Mouse (Mus musculus) midbrain, embryonic 10.5 days (tissue): ENCODE results near the gene Ece2. TPM values are rescaled to one million over a fixed set of nuclear protein-coding genes. Genes with fewer than 3 reads are reported as not detected.

Experiments
- DNase-seq: peaks from one replicate; pipeline ENCODE4 v3.0.0-alpha.2; 2017; ENCODE audit warnings: low spot score
- H3K27ac ChIP-seq: fragments of 300-500 bp; sonication (generic); replicated peaks from 2 replicates; pipeline ENCODE4 v1.5.1; 2016; ENCODE audit warnings: mild to moderate bottlenecking
- H3K27me3 ChIP-seq: fragments of 300-500 bp; sonication (generic); 2 replicates; pipeline ENCODE4 v1.6.1; 2016; ENCODE audit warnings: low read depth, mild to moderate bottlenecking; ENCODE audit not compliant: poor library complexity, severe bottlenecking
- H3K36me3 ChIP-seq: fragments of 300-500 bp; sonication (generic); 2 replicates; pipeline ENCODE4 v1.6.1; 2016; ENCODE audit warnings: mild to moderate bottlenecking, moderate library complexity
- H3K4me1 ChIP-seq: fragments of 300-500 bp; sonication (generic); 2 replicates; pipeline ENCODE4 v1.6.1; 2016
- H3K4me3 ChIP-seq: fragments of 300-500 bp; sonication (generic); 2 replicates; pipeline ENCODE4 v1.5.1; 2016; ENCODE audit warnings: mild to moderate bottlenecking, moderate library complexity
- H3K9me3 ChIP-seq: fragments of 300-500 bp; sonication (generic); replicated peaks from 2 replicates; pipeline ENCODE4 v1.6.1; 2016; ENCODE audit warnings: mild to moderate bottlenecking
- WGBS: fragments of 180-500 bp; shearing (Covaris S2); methylation state at CpG from one replicate; pipeline ENCODE4 v1.1.7; 2016; 5-methylcytosine and 5-hydroxymethylcytosine counted together
- polyA plus RNA-seq: library from polyadenylated mRNA; unstranded; fragments of >200 nt; fragmentation: Nextera tagmentation; extraction: Ambion mirVana; gene quantifications from 2 replicates; pipeline ENCODE4 v1.2.1, GENCODE M21; 2016

The Ece2 gene
- 5.0 and 6.5 TPM in 2 replicates for polyA plus RNA-seq

DNA sequence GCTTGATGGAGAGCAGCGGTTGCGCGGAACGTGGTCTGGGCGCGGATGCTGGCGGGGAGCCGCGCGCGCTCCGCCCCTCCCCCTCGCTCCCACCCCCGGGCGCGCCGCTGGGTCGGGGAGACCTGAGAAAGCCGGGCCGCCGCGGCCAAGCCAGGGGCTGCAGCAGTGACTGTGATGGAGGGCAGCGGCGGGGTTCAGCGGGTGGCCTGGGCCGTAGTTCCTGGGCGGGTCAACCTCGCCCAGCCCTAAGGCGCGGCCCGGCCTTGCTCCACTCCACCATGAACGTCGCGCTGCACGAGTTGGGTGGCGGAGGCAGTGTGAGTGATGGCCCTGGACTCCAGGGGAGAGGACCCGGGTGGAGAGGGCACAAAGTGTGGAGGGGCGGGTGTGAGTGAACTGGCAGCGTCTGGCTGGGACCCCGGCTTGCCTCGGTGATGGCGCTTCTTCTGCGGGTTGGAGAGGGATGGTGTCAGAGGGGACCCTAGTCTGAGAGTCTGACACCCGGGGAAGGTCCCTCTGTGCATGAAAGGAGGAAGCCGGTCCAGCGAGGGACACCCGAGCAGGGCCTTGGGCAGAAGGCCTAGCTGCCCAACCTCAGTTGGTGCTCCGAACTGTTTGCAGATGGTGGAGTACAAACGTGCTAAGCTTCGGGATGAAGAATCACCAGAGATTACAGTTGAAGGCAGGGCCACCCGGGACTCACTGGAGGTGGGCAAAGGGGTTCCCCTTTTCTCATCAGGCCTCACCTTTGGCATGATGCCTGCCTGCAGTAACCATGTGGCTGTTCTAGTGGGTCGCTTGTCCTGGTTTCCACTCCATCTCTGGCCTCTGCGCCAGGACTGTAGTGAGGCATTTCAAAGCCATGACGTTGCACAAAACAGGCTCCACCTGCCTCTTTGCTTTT, at the start of gene Ece2:
TSS of gene Ece2 (plus strand) at position 98 of the 904 bp plus-strand sequence.
- peak within 1 kb of the TSS; percentile 76 for H3K4me3 ChIP-seq
- H3K36me3 ChIP-seq, result 0 out of 2 replicates have a peak, but pooled peaks cover 6% of the 10 kb centered on the region
- DNase-seq, result peak; percentile 58
- peaks cover 32% of the 10 kb centered on the region for H3K27me3 ChIP-seq
- H3K27ac ChIP-seq, result peak within 1 kb of the TSS; percentile 87
- H3K9me3 ChIP-seq, result no peaks in the 10 kb centered on the region
- 8% methylated on average over 54 of the region's 54 CpGs for WGBS
- H3K4me1 ChIP-seq, result peaks cover 18% of the 10 kb centered on the region

DNA sequence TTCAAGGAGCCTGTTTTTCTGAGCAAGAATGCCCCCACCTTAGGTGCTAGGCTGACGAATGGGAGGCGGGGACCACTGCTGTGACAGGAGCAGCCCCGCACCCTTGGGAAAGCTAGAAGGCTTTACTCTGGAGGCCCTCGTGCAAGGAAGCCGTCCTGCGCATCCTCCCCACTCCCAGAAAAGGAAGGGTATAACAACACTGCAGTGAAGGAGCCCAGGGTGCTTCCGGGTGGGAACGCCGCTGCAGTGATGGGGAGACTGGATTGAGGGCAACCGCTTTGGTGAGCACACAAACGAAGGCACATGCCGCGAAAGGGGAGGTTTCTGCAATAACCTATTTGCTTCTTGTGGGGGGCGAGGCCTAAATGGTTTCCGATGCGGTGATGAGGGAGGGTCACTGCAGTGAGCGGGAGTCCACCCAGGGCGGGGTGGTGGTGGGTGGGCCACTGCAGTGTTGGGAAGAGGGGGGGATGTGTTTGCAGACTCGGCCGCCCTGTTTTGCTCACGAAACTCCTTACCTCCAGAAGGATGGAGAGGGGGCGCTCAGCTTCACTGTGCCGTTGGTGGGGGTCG, 40.2 kb upstream of the Ece2 start, which contains the start of gene Vwa5b2:
TSS of gene Vwa5b2 (plus strand) at position 106 of the 573 bp plus-strand sequence.
- DNase-seq, result peak; percentile 62
- H3K36me3 ChIP-seq, result no peaks in the 10 kb centered on the region

GRCm38 (mm10) chr16:20589939-20590679, 39.5 kb upstream of the Ece2 start:
- Histone ChIP-seq H3K27ac (peak overlapping the region; percentile 66), H3K4me3 (peak overlapping the region; percentile 67), H3K36me3 (no peaks in the 10 kb centered on the region), H3K4me1 (peaks cover 24% of the 10 kb centered on the region), H3K9me3 (no peaks in the 10 kb centered on the region), H3K27me3 (peaks cover 71% of the 10 kb centered on the region)
- WGBS, result under 1% methylated on average over 39 of the region's 39 CpGs
- no peak for DNase-seq

More for the DNA sequence above, 40.2 kb upstream of the Ece2 start, which contains the start of gene Vwa5b2:
- H3K9me3 ChIP-seq, result no peaks in the 10 kb centered on the region
- H3K27ac ChIP-seq, result peak within 1 kb of the TSS; percentile 66
- H3K27me3 ChIP-seq, result peaks cover 64% of the 10 kb centered on the region
- peak within 1 kb of the TSS; percentile 67 for H3K4me3 ChIP-seq
- WGBS, result under 1% methylated on average over 24 of the region's 24 CpGs
- H3K4me1 ChIP-seq, result peaks cover 24% of the 10 kb centered on the region

DNA sequence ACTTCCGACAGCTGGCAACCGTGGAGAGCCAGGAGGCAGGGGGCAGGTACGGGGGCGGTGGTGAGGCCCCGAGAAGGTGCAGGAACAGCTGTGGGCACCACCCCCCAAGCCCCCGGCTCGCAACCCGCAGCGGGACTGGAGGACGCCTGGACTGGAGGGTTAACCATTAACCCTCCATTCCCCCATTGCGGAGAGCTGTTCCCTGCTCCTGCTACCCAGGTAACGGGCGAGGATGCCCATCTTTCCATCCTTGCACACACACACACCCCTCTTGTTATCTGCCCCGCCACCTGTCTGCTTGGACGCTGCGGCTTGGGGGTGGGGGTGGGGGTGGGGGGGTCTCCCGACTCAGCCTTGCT, 39.0 kb upstream of the Ece2 start:
- Histone ChIP-seq H3K27ac (no peak overlapping the region), H3K27me3 (peaks cover 76% of the 10 kb centered on the region), H3K4me1 (peaks cover 24% of the 10 kb centered on the region), H3K4me3 (peak overlapping the region; percentile 67), H3K9me3 (no peaks in the 10 kb centered on the region), H3K36me3 (no peaks in the 10 kb centered on the region)
- peak; percentile 40 for DNase-seq
- WGBS, result 2% methylated on average over 17 of the region's 17 CpGs

DNA sequence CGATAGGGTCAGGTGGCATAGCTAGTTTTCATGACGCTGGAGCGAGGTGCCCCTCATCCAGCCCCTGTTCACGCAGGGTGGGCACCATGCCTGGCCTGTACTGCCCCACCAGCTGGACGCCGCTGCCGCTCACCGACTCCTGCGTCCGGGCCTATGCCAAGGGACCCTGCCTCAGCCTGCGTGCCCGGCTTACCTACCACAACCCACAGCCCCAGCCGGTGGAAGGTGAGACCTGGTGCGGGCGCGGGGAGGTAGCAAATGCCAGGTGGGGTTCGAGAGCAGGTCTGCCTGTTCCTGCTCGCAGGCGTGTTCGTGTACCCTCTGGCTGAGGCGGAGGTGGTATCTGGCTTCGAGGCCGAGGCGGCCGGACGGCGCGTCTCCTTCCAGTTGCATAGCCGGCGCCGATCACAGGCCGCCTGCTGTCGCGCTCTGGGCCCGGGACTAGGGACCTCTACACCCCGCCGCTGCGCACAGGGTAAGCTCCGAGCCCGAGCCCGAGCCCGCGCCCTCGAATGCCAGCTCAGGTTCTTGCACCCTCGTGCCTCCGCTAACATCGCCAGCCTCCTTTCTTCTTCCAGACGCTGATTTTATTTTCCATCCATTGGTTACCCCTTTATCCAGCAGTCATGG, 38.4 kb upstream of the Ece2 start:
- Histone ChIP-seq H3K36me3 (no peaks in the 10 kb centered on the region), H3K27ac (no peak overlapping the region), H3K4me1 (peaks cover 24% of the 10 kb centered on the region), H3K9me3 (no peaks in the 10 kb centered on the region), H3K27me3 (peaks cover 82% of the 10 kb centered on the region), H3K4me3 (peak overlapping the region; percentile 67)
- WGBS, result 5% methylated on average over 48 of the region's 48 CpGs
- peak; percentile 29 for DNase-seq

DNA sequence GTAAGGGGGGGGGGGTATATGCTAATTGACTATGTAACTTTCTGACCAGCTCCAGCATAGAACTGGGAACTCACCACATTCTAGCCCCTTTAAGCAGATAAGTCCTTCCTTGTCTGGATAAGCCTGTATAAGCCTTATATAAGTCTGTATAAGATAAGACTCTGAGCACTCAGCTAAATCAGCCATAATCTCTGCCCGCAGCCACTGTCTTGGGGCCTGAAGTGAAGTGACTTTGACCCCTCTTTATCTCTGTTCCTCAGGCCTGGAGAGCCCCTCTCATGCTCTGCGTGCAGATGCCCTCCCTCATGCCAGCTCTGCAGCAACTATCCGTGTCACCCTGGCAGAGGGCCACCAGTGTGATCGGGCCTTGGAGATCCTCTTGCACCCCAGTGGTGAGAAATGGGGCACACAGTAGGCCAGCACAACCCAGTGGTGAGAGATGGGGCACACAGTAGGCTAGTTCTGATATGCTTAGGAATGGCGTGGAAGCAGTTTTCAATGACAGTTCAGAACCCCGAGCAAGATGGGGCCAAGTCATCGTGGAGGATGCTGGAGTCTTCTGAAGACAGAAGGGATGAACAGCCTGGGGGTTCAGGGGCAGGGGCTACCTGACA, 34.5 kb upstream of the Ece2 start:
- WGBS, result 84% methylated on average over 7 of the region's 7 CpGs
- Histone ChIP-seq H3K4me3 (no peak overlapping the region), H3K9me3 (no peaks in the 10 kb centered on the region), H3K27ac (no peak overlapping the region), H3K4me1 (peaks cover 13% of the 10 kb centered on the region), H3K27me3 (peaks cover 61% of the 10 kb centered on the region), H3K36me3 (no peaks in the 10 kb centered on the region)
- no peak for DNase-seq

GRCm38 (mm10) chr16:20595737-20596136, 33.9 kb upstream of the Ece2 start:
- H3K27me3 ChIP-seq, result peaks cover 55% of the 10 kb centered on the region
- DNase-seq, result no peak
- H3K27ac ChIP-seq, result no peak overlapping the region
- no peak overlapping the region for H3K4me3 ChIP-seq
- H3K4me1 ChIP-seq, result peaks cover 8% of the 10 kb centered on the region
- no peaks in the 10 kb centered on the region for H3K9me3 ChIP-seq
- WGBS, result 84% methylated on average over 4 of the region's 4 CpGs
- no peaks in the 10 kb centered on the region for H3K36me3 ChIP-seq

- Histone ChIP-seq H3K4me3 (no peak overlapping the region), H3K36me3 (no peaks in the 10 kb centered on the region), H3K4me1 (no peaks in the 10 kb centered on the region), H3K9me3 (no peaks in the 10 kb centered on the region), H3K27ac (no peak overlapping the region), H3K27me3 (peaks cover 44% of the 10 kb centered on the region)
- 71% methylated on average over 7 of the region's 7 CpGs for WGBS
- DNase-seq, result no peak
Measured at GRCm38 (mm10) chr16:20596687-20597441, 32.8 kb upstream of the Ece2 start.

- 81% methylated on average over 5 of the region's 5 CpGs for WGBS
- H3K4me1 ChIP-seq, result no peaks in the 10 kb centered on the region
- peaks cover 8% of the 10 kb centered on the region for H3K27me3 ChIP-seq
- no peak overlapping the region for H3K27ac ChIP-seq
- no peak for DNase-seq
- H3K4me3 ChIP-seq, result no peak overlapping the region
- no peaks in the 10 kb centered on the region for H3K9me3 ChIP-seq
- peaks cover 19% of the 10 kb centered on the region for H3K36me3 ChIP-seq
Measured at GRCm38 (mm10) chr16:20600511-20600910, 29.1 kb upstream of the Ece2 start.

- no peak overlapping the region for H3K27ac ChIP-seq
- H3K4me1 ChIP-seq, result peaks cover 15% of the 10 kb centered on the region
- peaks cover 56% of the 10 kb centered on the region for H3K36me3 ChIP-seq
- no peak for DNase-seq
- H3K9me3 ChIP-seq, result no peaks in the 10 kb centered on the region
- no peaks in the 10 kb centered on the region for H3K27me3 ChIP-seq
- WGBS, result 89% methylated on average over 9 of the region's 9 CpGs
- H3K4me3 ChIP-seq, result no peak overlapping the region
Measured at GRCm38 (mm10) chr16:20604705-20605104, 24.9 kb upstream of the Ece2 start.

GRCm38 (mm10) chr16:20610501-20611356, 18.9 kb upstream of the Ece2 start:
- WGBS, result under 1% methylated on average over 28 of the region's 28 CpGs
- Histone ChIP-seq H3K4me1 (peaks cover 37% of the 10 kb centered on the region), H3K9me3 (no peaks in the 10 kb centered on the region), H3K36me3 (peaks cover 37% of the 10 kb centered on the region), H3K27me3 (no peaks in the 10 kb centered on the region), H3K4me3 (peak overlapping the region; percentile 91), H3K27ac (peak overlapping the region; percentile 96)
- DNase-seq, result peak; percentile 83
